Comparison of ENCODE assay signal across 9 mouse cellular contexts in genomic region chr13:28416231-28416630, GRCm38 (mm10).
DNase-seq lines count a peak whose midpoint lies in the region; ATAC-seq and TF ChIP-seq lines count a peak whose summit lies in the region.
"Had no signal": no experiment of that assay in that cellular context is flagged by ENCODE, and none has a peak within 500 bp of the region (broad histone marks: within the 10 kb centered on the region; RNA-seq: fewer than 3 reads in every experiment).

No protein-coding gene starts in this region.

- no peak for TF ChIP-seq CTCF in C2C12 (IDR thresholded peaks at IDR 0.05; ENCODE audit: control insufficient read depth, insufficient read depth, insufficient read length)
- TF ChIP-seq CTCF in forebrain, postnatal 0 days (IDR thresholded peaks at IDR 0.05; ENCODE audit: low read depth), result no peak

- H3K4me1 ChIP-seq in forebrain, postnatal 0 days (ENCODE audit: insufficient read depth), result peaks cover 38% of the 10 kb centered on the region
- peaks cover 51% of the 10 kb centered on the region for H3K4me1 ChIP-seq in hindbrain, embryonic 12.5 days
- H3K4me1 ChIP-seq in midbrain, embryonic 16.5 days (ENCODE audit: control insufficient read depth, insufficient read depth, low read length), result peaks cover 46% of the 10 kb centered on the region

- 2% methylated on average over 6 of the region's 6 CpGs for WGBS in forebrain, postnatal 0 days
- WGBS in hindbrain, embryonic 12.5 days, result 3% methylated on average over 6 of the region's 6 CpGs
- 1% methylated on average over 6 of the region's 6 CpGs for WGBS in midbrain, embryonic 16.5 days

- H3K4me3 ChIP-seq in C2C12 (ENCODE audit: insufficient read depth, poor library complexity, severe bottlenecking), result no peak overlapping the region
- peak overlapping the region; percentile 39 for H3K4me3 ChIP-seq in forebrain, postnatal 0 days (ENCODE audit: low read depth, low read length)
- H3K4me3 ChIP-seq in hindbrain, embryonic 12.5 days, result no peak overlapping the region
- H3K4me3 ChIP-seq in midbrain, embryonic 16.5 days (ENCODE audit: low read depth, low read length), result peak overlapping the region; percentile 41

- peak overlapping the region; percentile 2 for H3ac ChIP-seq in C2C12 (ENCODE audit: control insufficient read depth, insufficient read length, low read depth)

- H3K79me2 ChIP-seq in C2C12 (ENCODE audit: control insufficient read depth, insufficient read depth), result peaks cover 11% of the 10 kb centered on the region

- no peaks in the 10 kb centered on the region for H3K9me3 ChIP-seq in forebrain, postnatal 0 days (ENCODE audit: low read length)
- H3K9me3 ChIP-seq in hindbrain, embryonic 12.5 days (replicated peaks), result no peaks in the 10 kb centered on the region
- no peaks in the 10 kb centered on the region for H3K9me3 ChIP-seq in midbrain, embryonic 16.5 days (replicated peaks; ENCODE audit: control insufficient read depth, low read length, poor library complexity, severe bottlenecking)

- H3K9ac ChIP-seq in forebrain, postnatal 0 days, result peak overlapping the region; percentile 67
- no peak overlapping the region for H3K9ac ChIP-seq in hindbrain, embryonic 12.5 days
- H3K9ac ChIP-seq in midbrain, embryonic 16.5 days (ENCODE audit: low read depth, low read length), result peak overlapping the region; percentile 80
- H3K9ac ChIP-seq: liver, embryonic 14.5 days had no signal

- H3K36me3 ChIP-seq in C2C12 (ENCODE audit: control insufficient read depth, insufficient read depth), result no peaks in the 10 kb centered on the region
- no peaks in the 10 kb centered on the region for H3K36me3 ChIP-seq in forebrain, postnatal 0 days (ENCODE audit: insufficient read depth)
- H3K36me3 ChIP-seq in hindbrain, embryonic 12.5 days, result no peaks in the 10 kb centered on the region
- H3K36me3 ChIP-seq in midbrain, embryonic 16.5 days (ENCODE audit: control insufficient read depth, insufficient read depth, low read length), result no peaks in the 10 kb centered on the region

- ATAC-seq in forebrain, postnatal 0 days, result peak; percentile 76
- peak; percentile 92 for ATAC-seq in hindbrain, embryonic 12.5 days (ENCODE audit: low FRiP score)
- ATAC-seq in midbrain, embryonic 16.5 days, result peak; percentile 77
- ATAC-seq in erythroblast, adult 5-6 weeks (replicated peaks; ENCODE audit: low FRiP score, poor library complexity, severe bottlenecking), result no peak

- H3K79me3 ChIP-seq in C2C12 (ENCODE audit: low read depth), result peaks cover 6% of the 10 kb centered on the region

- peak; percentile 52 to 61 for DNase-seq in cerebellum, adult 18-20 months
- DNase-seq in forebrain, postnatal 0 days, result peak; percentile 89
- peak; percentile 67 to 83 for DNase-seq in layer of hippocampus, postnatal 14 days (ENCODE audit: low spot score in 2 of 2)
- DNase-seq in testis, postnatal 10 days (ENCODE audit: low spot score), result peak; percentile 41

- H3K27ac ChIP-seq in forebrain, postnatal 0 days (ENCODE audit: low read depth, low read length), result peak overlapping the region; percentile 97
- H3K27ac ChIP-seq in hindbrain, embryonic 12.5 days, result peak overlapping the region; percentile 94
- peak overlapping the region; percentile 98 for H3K27ac ChIP-seq in midbrain, embryonic 16.5 days (ENCODE audit: low read length)
- H3K27ac ChIP-seq: liver, embryonic 14.5 days had no signal

- no peaks in the 10 kb centered on the region for H3K27me3 ChIP-seq in C2C12 (ENCODE audit: control insufficient read depth, insufficient read depth, insufficient read length)
- no peaks in the 10 kb centered on the region for H3K27me3 ChIP-seq in forebrain, postnatal 0 days (ENCODE audit: insufficient read depth, low read length)
- no peaks in the 10 kb centered on the region for H3K27me3 ChIP-seq in hindbrain, embryonic 12.5 days
- H3K27me3 ChIP-seq in midbrain, embryonic 16.5 days (ENCODE audit: control insufficient read depth, insufficient read depth, low read depth, low read length), result no peaks in the 10 kb centered on the region

- peak overlapping the region; percentile 62 for H3K4me2 ChIP-seq in forebrain, postnatal 0 days (ENCODE audit: low read depth)
- peak overlapping the region; percentile 46 for H3K4me2 ChIP-seq in hindbrain, embryonic 12.5 days (replicated peaks)
- peak overlapping the region; percentile 63 for H3K4me2 ChIP-seq in midbrain, embryonic 16.5 days (ENCODE audit: low read length)

TF ChIP-seq in C2C12, 6 proteins besides CTCF, POLR2A, EP300 and RAD21:
- TF ChIP-seq MAX (IDR thresholded peaks at IDR 0.05) (no peak), USF1 (IDR thresholded peaks at IDR 0.05; ENCODE audit: low read depth) (no peak), MYOG (IDR thresholded peaks at IDR 0.05; ENCODE audit: control insufficient read depth, extremely low read depth, insufficient read length) (no peak), CEBPB (IDR thresholded peaks at IDR 0.05; ENCODE audit: low read depth) (no peak), MYOD1 (IDR thresholded peaks at IDR 0.05; ENCODE audit: control insufficient read depth, insufficient read length, low read depth) (no peak), FOSL1 (IDR thresholded peaks at IDR 0.05; ENCODE audit: insufficient read depth, low read length, poor library complexity, severe bottlenecking) (no peak)

Comparison
In these comparisons a context has a peak if more than half of its experiments do, and no peak if none do; other contexts are left out.
1. H3K4me3 ChIP-seq: peak in forebrain, postnatal 0 days (single experiment) and midbrain, embryonic 16.5 days (single experiment); none in C2C12 (single experiment) and hindbrain, embryonic 12.5 days (single experiment).
2. Peak in every context shown above with its lines, with median percentiles within 50 percentile points of each other: DNase-seq, H3K27ac ChIP-seq and H3K4me2 ChIP-seq.